Mouse (Mus musculus): ENCODE data around the gene Abca1.
A peak's percentile ranks its signal among the peaks of the same experiment; 100 is the strongest.

Gene Abca1

DNA sequence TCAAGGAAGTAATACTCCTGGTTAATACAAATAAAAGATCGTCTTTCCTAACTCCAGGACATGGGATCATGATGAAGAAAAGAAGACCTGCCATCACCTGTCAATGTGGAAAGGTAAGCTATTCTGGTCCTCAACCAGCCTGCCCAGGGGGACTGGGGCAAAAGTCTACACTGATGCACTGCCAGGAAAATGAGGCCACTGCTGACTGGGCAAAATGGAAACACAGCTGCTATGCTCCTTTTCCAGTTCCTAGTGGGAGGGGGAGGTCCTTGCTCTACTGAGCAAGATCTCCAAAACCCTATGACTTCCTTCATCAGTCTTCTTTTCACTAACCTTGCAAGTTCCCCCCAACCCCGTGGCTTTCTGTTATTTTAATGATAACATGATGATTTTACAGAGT, 73.1 kb downstream of the Abca1 start:
- no peak for DNase-seq (ENCODE audit: low read depth, low spot score)

GRCm38 (mm10) chr4:53085634-53086033, 74.1 kb downstream of the Abca1 start:
- no peak for DNase-seq (ENCODE audit: low read depth, low spot score)

GRCm38 (mm10) chr4:53083071-53083470, 76.6 kb downstream of the Abca1 start:
- DNase-seq (ENCODE audit: low read depth, low spot score): no peak

DNA sequence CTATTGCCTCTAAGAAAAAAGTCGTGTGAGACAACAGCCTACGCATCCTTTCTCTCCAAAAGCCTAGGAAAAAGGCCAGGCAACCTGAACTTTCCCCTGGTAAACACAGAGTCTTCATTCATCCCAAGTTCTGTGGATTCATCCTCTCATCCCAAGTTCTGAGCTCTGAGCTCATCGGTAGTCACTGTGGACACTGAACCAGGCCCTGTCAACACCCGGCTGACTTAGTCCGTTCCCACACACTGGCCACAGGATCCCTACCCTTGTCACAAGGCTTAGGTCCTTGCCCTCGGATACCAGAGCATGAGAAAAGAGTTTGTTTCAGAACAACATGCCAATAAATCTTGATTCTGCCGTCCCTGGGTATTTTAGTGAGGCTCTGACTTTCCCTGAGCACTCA, 77.2 kb downstream of the Abca1 start:
- no peak for DNase-seq (ENCODE audit: low read depth, low spot score)

GRCm38 (mm10) chr4:53081851-53082250, 77.8 kb downstream of the Abca1 start:
- no peak for DNase-seq (ENCODE audit: low read depth, low spot score)

- no peak for DNase-seq (ENCODE audit: low read depth, low spot score)
Measured at GRCm38 (mm10) chr4:53080290-53080689, 79.4 kb downstream of the Abca1 start.

DNA sequence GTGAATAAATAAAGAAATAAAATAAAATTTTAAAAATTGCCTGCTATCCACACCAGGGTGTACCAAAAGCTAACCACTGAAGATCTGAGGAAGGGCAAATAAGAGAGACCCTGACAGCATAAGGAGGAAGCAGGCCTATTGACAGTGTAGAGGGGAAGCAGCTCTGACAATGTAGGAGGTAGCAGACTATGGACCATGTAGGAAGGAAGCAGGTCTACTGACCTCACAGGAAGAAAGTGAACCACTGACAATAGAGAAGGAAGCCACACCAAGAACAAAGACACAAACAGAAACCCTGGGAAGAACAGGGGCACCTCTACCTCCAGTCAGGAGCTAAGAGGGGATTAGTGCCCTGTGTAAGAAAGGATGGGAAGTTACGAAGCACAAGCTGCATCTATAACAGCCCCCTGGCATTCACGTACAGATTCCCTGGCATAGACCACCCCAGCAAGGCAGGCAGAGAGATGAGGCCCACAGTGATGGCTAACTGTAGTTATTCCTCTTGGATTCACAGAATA, 80.8 kb downstream of the Abca1 start:
- no peak for DNase-seq (ENCODE audit: low read depth, low spot score)

GRCm38 (mm10) chr4:53076788-53077350, 82.8 kb downstream of the Abca1 start:
- DNase-seq (ENCODE audit: low read depth, low spot score): no peak

- no peak for DNase-seq (ENCODE audit: low read depth, low spot score)
Measured at GRCm38 (mm10) chr4:53073025-53073424, 86.7 kb downstream of the Abca1 start.

GRCm38 (mm10) chr4:53062301-53063008, 97.2 kb downstream of the Abca1 start:
- no peak for DNase-seq (ENCODE audit: low read depth, low spot score)

DNA sequence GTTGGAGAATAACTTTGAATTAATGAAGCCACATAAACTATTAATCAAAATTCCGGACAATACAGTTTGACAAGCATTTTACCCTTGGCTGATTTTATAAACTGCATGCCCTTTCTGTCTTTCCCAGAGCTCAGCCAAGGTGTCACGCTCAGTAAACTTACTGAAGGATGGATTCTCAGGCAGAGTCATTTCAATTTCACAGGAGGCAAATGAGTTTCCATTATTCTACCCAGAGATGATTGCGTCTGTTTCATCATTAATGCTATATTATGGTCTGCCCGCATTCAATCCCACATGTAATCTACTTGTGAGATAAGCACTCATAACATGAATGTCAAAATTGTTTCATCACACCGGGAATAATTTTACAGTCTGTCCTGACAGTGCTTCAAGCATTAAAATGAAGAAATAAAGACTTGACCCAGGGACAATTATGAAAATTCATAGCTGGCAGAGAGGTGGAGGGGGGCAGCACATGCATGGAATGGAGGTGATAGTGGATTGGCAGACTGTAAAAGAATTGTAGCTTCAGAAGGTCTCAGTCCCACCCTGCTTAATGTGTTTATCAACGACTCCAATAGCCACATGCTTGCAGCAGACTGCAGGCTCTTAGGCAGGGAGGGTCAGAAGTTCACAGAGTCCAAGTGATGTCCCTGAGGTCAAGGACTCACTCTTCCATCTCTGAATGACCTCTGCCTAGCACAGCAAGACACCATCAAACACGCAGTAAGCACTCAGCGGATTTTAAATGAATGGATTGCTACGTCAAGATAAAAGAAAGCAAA, 113.3 kb downstream of the Abca1 start:
- no peak for DNase-seq (ENCODE audit: low read depth, low spot score)

DNA sequence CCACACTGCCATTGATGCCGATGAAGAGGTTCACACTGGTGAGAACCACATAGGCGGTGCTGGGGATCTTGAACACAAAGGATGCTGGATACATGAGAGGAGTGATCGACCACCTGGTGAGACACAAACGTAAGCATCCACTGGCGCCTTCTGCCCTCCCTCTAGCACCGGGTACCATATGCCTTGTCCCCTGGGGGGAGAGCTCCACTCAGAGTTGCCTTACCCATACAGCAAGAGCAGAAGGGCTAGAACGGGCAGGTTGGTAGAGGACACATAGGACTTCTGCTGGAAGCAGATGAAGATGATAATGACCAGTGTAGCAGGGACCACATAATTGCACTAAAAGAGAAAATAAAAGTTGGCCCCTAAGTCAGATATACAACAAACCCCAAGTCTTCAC, 113.9 kb downstream of the Abca1 start:
- DNase-seq (ENCODE audit: low read depth, low spot score): no peak

DNA sequence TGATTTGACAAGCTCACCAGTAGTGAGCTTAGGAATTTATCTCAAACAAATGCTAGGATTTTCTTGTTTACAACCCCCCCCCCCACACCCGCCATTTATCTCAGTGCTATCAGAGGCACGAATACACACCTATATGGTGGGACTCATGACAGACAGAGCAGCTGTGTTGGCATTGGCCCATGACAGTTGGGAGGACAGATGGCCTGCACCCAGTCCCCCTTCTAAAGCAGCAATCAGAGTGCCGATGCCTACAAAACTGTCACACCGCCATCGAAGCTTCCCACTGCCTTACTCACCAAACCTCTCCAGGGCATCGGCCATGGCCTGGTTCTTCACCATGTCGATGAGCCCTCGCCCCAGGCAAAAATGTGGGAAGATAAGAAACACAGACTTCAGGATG, 115.9 kb downstream of the Abca1 start:
- DNase-seq (ENCODE audit: low read depth, low spot score): no peak

DNA sequence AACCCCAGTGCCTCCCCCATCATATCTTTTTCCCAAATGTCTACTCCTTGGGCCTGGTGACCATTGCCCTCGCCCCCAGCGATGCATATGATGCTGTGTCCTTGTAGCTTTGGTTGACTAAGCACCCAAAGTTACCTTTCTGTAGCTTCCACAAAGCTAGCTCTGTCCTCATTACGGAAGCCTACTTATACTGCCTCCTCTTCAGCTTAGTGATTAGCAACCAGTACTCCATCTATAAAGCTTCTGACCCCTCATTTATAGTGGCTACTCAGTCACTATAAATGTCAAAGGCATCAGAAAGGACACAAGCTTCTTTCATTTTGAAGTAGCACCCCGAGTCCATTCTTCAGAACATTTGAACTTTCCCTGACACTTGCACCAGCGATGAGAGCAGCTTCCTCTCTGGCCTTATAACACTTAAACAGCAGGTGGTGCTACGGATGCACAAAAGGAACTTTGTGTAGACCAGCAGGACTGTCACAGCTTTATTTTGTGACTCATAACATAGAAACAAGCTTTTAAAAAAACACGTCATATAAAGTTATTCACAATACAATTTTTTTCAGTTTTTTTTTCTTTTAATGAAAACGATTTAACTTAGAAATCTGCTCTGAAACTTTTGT, 129.3 kb downstream of the Abca1 start:
- no peak for DNase-seq (ENCODE audit: low read depth, low spot score)

- DNase-seq (ENCODE audit: low read depth, low spot score): no peak
Measured at GRCm38 (mm10) chr4:53027811-53028210, 131.9 kb downstream of the Abca1 start.

DNA sequence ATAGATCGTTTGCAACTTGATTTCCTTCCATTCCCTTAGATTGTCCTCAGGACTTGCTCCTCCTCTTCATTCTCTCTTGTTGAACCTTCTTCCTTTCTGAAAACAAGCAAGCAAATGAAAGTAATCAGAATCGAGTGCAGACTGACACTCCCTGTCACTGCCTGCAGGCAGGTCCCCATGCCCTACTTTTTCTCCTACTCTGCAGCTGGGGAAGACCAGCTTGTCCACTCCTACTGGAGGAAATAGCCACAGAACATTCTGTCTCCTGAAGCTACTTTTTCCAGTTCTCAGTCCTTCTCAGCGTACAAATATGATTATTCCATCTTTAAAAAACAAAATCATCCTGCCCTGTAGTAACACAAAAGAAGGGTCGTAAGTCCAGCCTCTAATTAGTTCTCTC, 135.3 kb downstream of the Abca1 start:
- DNase-seq (ENCODE audit: low read depth, low spot score): no peak

GRCm38 (mm10) chr4:53023189-53023925, 136.3 kb downstream of the Abca1 start:
- no peak for DNase-seq (ENCODE audit: low read depth, low spot score)

DNA sequence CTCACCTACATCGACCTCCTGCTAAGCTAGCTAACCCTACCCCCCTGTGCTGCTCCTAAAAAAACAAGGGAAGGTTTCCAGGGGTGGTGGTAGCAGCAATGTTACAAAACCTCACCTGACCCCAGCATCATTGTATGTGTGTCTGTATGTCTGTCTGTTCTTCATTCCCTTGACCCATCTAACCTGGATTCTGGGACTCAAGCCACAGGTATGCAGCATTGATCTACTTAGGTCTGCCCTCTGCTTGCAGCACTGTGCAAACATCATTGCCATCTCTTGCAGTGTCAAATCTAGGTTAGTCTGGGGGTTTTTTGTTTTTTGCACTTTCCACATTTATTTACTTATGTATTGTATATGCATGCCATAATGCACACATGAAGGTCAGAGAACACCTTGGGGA, 141.3 kb downstream of the Abca1 start:
- DNase-seq (ENCODE audit: low read depth, low spot score): no peak

DNA sequence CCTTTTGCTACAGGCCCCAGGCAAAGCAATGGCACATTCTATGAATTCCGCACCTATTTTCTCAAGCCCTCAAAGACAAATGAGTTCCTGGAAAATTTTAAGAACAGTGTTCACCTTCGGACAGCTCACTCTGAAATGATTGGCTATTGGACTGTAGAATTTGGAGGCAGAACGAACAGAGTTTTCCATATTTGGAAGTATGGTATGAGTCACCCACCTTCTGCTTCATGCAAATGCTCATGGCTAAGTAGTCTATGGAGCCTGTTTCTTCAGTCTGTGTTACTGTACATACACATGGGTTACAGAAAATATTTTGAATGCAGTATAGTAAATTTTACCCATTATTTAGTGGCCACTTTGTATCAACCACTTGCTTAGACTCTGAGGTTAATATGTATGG, 144.7 kb downstream of the Abca1 start:
- no peak for DNase-seq (ENCODE audit: low read depth, low spot score)

DNA sequence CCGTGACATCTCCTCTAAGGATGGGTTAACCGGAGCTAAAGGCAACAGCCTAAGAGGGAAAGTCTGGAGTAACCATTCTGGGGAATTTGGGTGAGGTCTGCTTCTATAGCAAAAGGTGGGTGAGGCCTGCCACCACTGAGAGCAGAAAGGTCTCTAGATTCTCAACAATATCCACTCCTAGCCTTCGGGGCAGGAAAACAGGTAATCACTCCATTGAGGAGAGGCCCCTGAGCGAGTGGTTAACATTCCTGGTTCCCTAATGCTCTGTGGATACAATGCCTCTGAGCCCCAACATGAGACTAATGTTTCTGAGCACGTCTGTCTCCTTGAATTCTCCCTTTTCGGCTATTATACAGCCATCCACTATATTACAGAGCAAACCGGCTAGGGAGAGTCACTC, 145.3 kb downstream of the Abca1 start:
- no peak for DNase-seq (ENCODE audit: low read depth, low spot score)

DNA sequence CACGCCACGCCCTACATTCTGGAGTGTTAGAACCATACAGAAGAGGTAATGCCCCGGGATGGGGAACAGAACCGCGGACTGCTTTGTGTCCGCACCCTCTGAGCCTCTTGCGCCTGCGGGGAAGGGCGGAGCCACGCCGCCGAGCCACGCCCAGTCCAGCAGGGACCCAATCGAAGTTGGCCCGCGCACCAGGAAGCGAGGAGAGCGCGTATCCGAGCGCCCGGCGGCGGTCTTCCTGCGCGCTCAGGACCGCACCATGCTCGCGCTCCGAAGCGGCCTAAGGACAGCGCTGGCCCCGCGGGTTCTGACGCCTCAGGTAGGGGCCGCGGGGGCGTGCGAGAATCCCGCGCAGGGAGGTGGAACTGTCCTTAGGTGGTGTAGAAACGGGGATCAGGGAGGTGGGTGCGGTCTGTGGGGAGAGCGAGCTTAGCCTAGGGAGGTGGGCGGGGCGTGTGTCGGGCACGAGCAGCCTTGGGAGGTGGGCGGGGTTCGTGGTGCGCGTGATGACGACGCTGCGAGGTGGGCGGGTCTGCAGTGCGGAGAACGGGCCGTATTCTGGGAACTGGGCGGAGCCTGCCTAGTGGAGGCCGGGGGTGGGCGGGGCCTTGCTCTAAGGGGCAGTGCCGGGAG, 147.8 kb downstream of the Abca1 start, which contains the start of gene Nipsnap3b:
Gene Nipsnap3b (plus strand): TSS at position 149 of the 630 bp plus-strand sequence.
- peak; percentile 96 for DNase-seq (ENCODE audit: low read depth, low spot score)
